ENCODE assay signal across 8 mouse cellular contexts in genomic region chr6:91515545-91516449, GRCm38 (mm10). TPM values are rescaled to one million over a fixed set of nuclear protein-coding genes. Genes with fewer than 3 reads are reported as not detected.
DNase-seq lines count a peak whose midpoint lies in the region; ATAC-seq and TF ChIP-seq lines count a peak whose summit lies in the region.

Gene Xpc, minus strand, starts transcription at chr6:91515888.
Gene Lsm3, plus strand, starts transcription at chr6:91515928.

- peak; percentile 84 for TF ChIP-seq POLR2A in testis, adult 2 months (IDR thresholded peaks at IDR 0.05; ENCODE audit: control insufficient read depth, low read depth, low read length)

- DNase-seq in c-Kit-positive CD71-positive TER-119-positive erythroid progenitor cells, embryonic 14.5 days (ENCODE audit: low spot score): peak; percentile 96
- DNase-seq in heart, postnatal 0 days (ENCODE audit: low spot score): peak; percentile 92
- peak; percentile 98 for DNase-seq in kidney, postnatal 4 days

- H3K4me2 ChIP-seq in forebrain, embryonic 12.5 days: peak within 1 kb of the TSS; percentile 76
- H3K4me2 ChIP-seq in heart, postnatal 0 days (ENCODE audit: low read depth, low read length): peak within 1 kb of the TSS; percentile 95
- peak within 1 kb of the TSS; percentile 85 for H3K4me2 ChIP-seq in liver, embryonic 16.5 days (ENCODE audit: low read depth, low read length)
- H3K4me2 ChIP-seq in neural tube, embryonic 13.5 days: peak within 1 kb of the TSS; percentile 92

- no peaks in the 10 kb centered on the region for H3K9me3 ChIP-seq in E14TG2a.4 (ENCODE audit: low read length)
- H3K9me3 ChIP-seq in forebrain, embryonic 12.5 days: no peaks in the 10 kb centered on the region
- no peaks in the 10 kb centered on the region for H3K9me3 ChIP-seq in heart, postnatal 0 days (replicated peaks; ENCODE audit: control insufficient read depth, low read length)
- H3K9me3 ChIP-seq in liver, embryonic 16.5 days (replicated peaks; ENCODE audit: control insufficient read depth, low read length): no peaks in the 10 kb centered on the region
- no peaks in the 10 kb centered on the region for H3K9me3 ChIP-seq in neural tube, embryonic 13.5 days

- H3K27ac ChIP-seq in forebrain, embryonic 12.5 days: peak within 1 kb of the TSS; percentile 59
- H3K27ac ChIP-seq in heart, postnatal 0 days (ENCODE audit: low read depth): peak within 1 kb of the TSS; percentile 70
- H3K27ac ChIP-seq in liver, embryonic 16.5 days (ENCODE audit: low read length): peak within 1 kb of the TSS; percentile 76
- peak within 1 kb of the TSS; percentile 76 for H3K27ac ChIP-seq in neural tube, embryonic 13.5 days (replicated peaks)
- peak within 1 kb of the TSS; percentile 93 for H3K27ac ChIP-seq in testis, adult 2 months (ENCODE audit: control insufficient read depth, insufficient read depth, low read depth, low read length)

- under 1% methylated on average over 80 of the region's 80 CpGs for WGBS in forebrain, embryonic 12.5 days
- 0% methylated on average over 79 of the region's 80 CpGs for WGBS in heart, postnatal 0 days
- WGBS in liver, embryonic 16.5 days (ENCODE audit: insufficient replicate concordance): under 1% methylated on average over 80 of the region's 80 CpGs
- under 1% methylated on average over 79 of the region's 80 CpGs for WGBS in neural tube, embryonic 13.5 days

- ATAC-seq in forebrain, embryonic 12.5 days (ENCODE audit: low FRiP score): peak; percentile 98
- ATAC-seq in heart, postnatal 0 days (ENCODE audit: insufficient read depth, low read depth): peak; percentile 99
- ATAC-seq in liver, embryonic 16.5 days (ENCODE audit: low read depth): peak; percentile 98
- ATAC-seq in neural tube, embryonic 13.5 days (ENCODE audit: low read depth): peak; percentile 96

- peak within 1 kb of the TSS; percentile 90 for H3K9ac ChIP-seq in forebrain, embryonic 12.5 days
- peak within 1 kb of the TSS; percentile 89 for H3K9ac ChIP-seq in heart, postnatal 0 days (replicated peaks; ENCODE audit: low read depth, low read length)
- H3K9ac ChIP-seq in liver, embryonic 16.5 days (ENCODE audit: low read depth, low read length): peak within 1 kb of the TSS; percentile 85
- peak within 1 kb of the TSS; percentile 89 for H3K9ac ChIP-seq in neural tube, embryonic 13.5 days

- peak; percentile 90 for TF ChIP-seq EP300 in heart, postnatal 0 days (IDR thresholded peaks at IDR 0.05; ENCODE audit: low read depth)

- H3K36me3 ChIP-seq in E14TG2a.4 (ENCODE audit: insufficient read depth, low read length): peaks cover 61% of the 10 kb centered on the region
- H3K36me3 ChIP-seq in forebrain, embryonic 12.5 days (replicated peaks): peaks cover 32% of the 10 kb centered on the region
- peaks cover 31% of the 10 kb centered on the region for H3K36me3 ChIP-seq in heart, postnatal 0 days (replicated peaks; ENCODE audit: control insufficient read depth, insufficient read depth, low read length)
- peaks cover 14% of the 10 kb centered on the region for H3K36me3 ChIP-seq in liver, embryonic 16.5 days (ENCODE audit: control insufficient read depth, insufficient read depth)
- peaks cover 34% of the 10 kb centered on the region for H3K36me3 ChIP-seq in neural tube, embryonic 13.5 days
- peaks cover 1% of the 10 kb centered on the region for H3K36me3 ChIP-seq in testis, adult 2 months (ENCODE audit: control insufficient read depth, insufficient read depth, low read length)

- H3K4me3 ChIP-seq in E14TG2a.4 (replicated peaks; ENCODE audit: low read length): peak within 1 kb of the TSS; percentile 97
- H3K4me3 ChIP-seq in forebrain, embryonic 12.5 days (replicated peaks): peak within 1 kb of the TSS; percentile 80
- peak within 1 kb of the TSS; percentile 94 for H3K4me3 ChIP-seq in heart, postnatal 0 days (ENCODE audit: low read depth, low read length)
- peak within 1 kb of the TSS; percentile 86 for H3K4me3 ChIP-seq in liver, embryonic 16.5 days (ENCODE audit: low read depth, low read length)
- H3K4me3 ChIP-seq in neural tube, embryonic 13.5 days: peak within 1 kb of the TSS; percentile 85
- peak within 1 kb of the TSS; percentile 98 for H3K4me3 ChIP-seq in testis, adult 2 months (ENCODE audit: control insufficient read depth, low read depth, low read length)

- H3K27me3 ChIP-seq in E14TG2a.4 (ENCODE audit: insufficient read depth, low read length): no peaks in the 10 kb centered on the region
- no peaks in the 10 kb centered on the region for H3K27me3 ChIP-seq in forebrain, embryonic 12.5 days
- no peaks in the 10 kb centered on the region for H3K27me3 ChIP-seq in heart, postnatal 0 days (ENCODE audit: control insufficient read depth, insufficient read depth, low read length)
- H3K27me3 ChIP-seq in liver, embryonic 16.5 days (ENCODE audit: control insufficient read depth, insufficient read depth, low read depth, low read length): no peaks in the 10 kb centered on the region
- no peaks in the 10 kb centered on the region for H3K27me3 ChIP-seq in neural tube, embryonic 13.5 days
- no peaks in the 10 kb centered on the region for H3K27me3 ChIP-seq in testis, adult 2 months (ENCODE audit: control insufficient read depth, insufficient read depth, low read length)

- peaks cover 37% of the 10 kb centered on the region for H3K4me1 ChIP-seq in E14TG2a.4 (replicated peaks; ENCODE audit: low read depth, low read length)
- peaks cover 21% of the 10 kb centered on the region for H3K4me1 ChIP-seq in forebrain, embryonic 12.5 days
- peaks cover 9% of the 10 kb centered on the region; the same call in 1 of the 2 replicates for H3K4me1 ChIP-seq in heart, postnatal 0 days (ENCODE audit: control insufficient read depth, insufficient read depth)
- peaks cover 20% of the 10 kb centered on the region for H3K4me1 ChIP-seq in liver, embryonic 16.5 days (ENCODE audit: control insufficient read depth, low read depth, low read length)
- peaks cover 23% of the 10 kb centered on the region for H3K4me1 ChIP-seq in neural tube, embryonic 13.5 days (replicated peaks)
- H3K4me1 ChIP-seq in testis, adult 2 months (ENCODE audit: control insufficient read depth, insufficient read depth, low read length): no peaks in the 10 kb centered on the region; the same call in none of the 2 replicates

- TF ChIP-seq CTCF in E14TG2a.4 (conservative IDR thresholded peaks at IDR 0.05; ENCODE audit: low read length): no peak
- TF ChIP-seq CTCF in heart, postnatal 0 days (IDR thresholded peaks at IDR 0.05; ENCODE audit: low read depth): no peak
- TF ChIP-seq CTCF in testis, adult 2 months (IDR thresholded peaks at IDR 0.05; ENCODE audit: control insufficient read depth, insufficient read depth, insufficient replicate concordance, low read depth, low read length): no peak

RNA-seq across cellular contexts. Expression of gene Xpc, which starts in this region (rescaled TPM):
- polyA plus RNA-seq in forebrain, embryonic 12.5 days (2016; fragmentation: Nextera tagmentation; extraction: Ambion mirVana): 24.4 and 26.7 TPM in 2 replicates
- 5.7 and 7.7 TPM in 2 replicates for total RNA-seq in heart, postnatal 0 days (2014; rRNA removed; ENCODE audit: low replicate concordance)
- polyA plus RNA-seq in heart, postnatal 0 days (2015; fragmentation: Nextera tagmentation; extraction: Ambion mirVana): 9.8 and 11.3 TPM in 2 replicates
- 4.7 and 5.3 TPM in 2 replicates for polyA plus RNA-seq in liver, embryonic 16.5 days (2015; fragmentation: Nextera tagmentation; extraction: Ambion mirVana)
- polyA plus RNA-seq in neural tube, embryonic 13.5 days (2015; fragmentation: Nextera tagmentation; extraction: Ambion mirVana): 21.1 and 21.6 TPM in 2 replicates
- polyA plus RNA-seq in testis, adult 2 months (2012; rRNA removed): 3.2 and 3.4 TPM in 2 replicates

RNA-seq across cellular contexts. Expression of gene Lsm3, which starts in this region (rescaled TPM):
- polyA plus RNA-seq in forebrain, embryonic 12.5 days (2016; fragmentation: Nextera tagmentation; extraction: Ambion mirVana): 264 and 276 TPM in 2 replicates
- total RNA-seq in heart, postnatal 0 days (2014; rRNA removed; ENCODE audit: low replicate concordance): 32.1 and 42.8 TPM in 2 replicates
- 145 and 151 TPM in 2 replicates for polyA plus RNA-seq in heart, postnatal 0 days (2015; fragmentation: Nextera tagmentation; extraction: Ambion mirVana)
- 84.4 and 93.5 TPM in 2 replicates for polyA plus RNA-seq in liver, embryonic 16.5 days (2015; fragmentation: Nextera tagmentation; extraction: Ambion mirVana)
- 167 and 180 TPM in 2 replicates for polyA plus RNA-seq in neural tube, embryonic 13.5 days (2015; fragmentation: Nextera tagmentation; extraction: Ambion mirVana)
- polyA plus RNA-seq in testis, adult 2 months (2012; rRNA removed): 27.7 and 34.6 TPM in 2 replicates

Comparison
In these comparisons a context has a peak if more than half of its experiments do, and no peak if none do; other contexts are left out.
1. Peak in every context shown above with its lines: DNase-seq, ATAC-seq, H3K4me3 ChIP-seq and H3K27ac ChIP-seq.